Mouse (Mus musculus): ENCODE data around the gene Pex12.

DNA sequence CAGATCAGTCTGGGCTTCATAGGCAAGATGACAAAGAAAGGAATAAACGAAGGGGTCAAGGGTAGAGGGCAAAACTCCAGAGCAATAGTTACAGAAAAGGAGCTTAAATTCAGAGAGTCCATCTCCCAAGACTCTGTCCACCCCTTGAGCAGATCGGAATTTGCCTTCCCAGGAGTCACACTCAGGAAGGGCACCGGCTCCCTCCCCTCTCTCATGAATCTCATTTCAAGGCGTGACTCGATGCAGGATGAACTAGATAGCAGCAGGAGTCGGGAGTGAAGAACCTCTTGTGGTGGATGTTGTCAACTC lies 31.6 kb downstream of the Pex12 start:
- TF ChIP-seq CTCF (IDR thresholded peaks at IDR 0.05; ENCODE audit: extremely low read depth, insufficient read depth, low read length) = no peak
- TF ChIP-seq POLR2A (IDR thresholded peaks at IDR 0.05; ENCODE audit: extremely low read depth, insufficient read depth, low read length) = no peak
